Mouse (Mus musculus) layer of hippocampus, postnatal 10 days (tissue): ENCODE data around the gene St6gal1. TPM values are rescaled to one million over a fixed set of nuclear protein-coding genes. Genes with fewer than 3 reads are reported as not detected.

Experiments used
- DNase-seq, 2 experiments: peaks; one replicate each; pipeline ENCODE4 v3.0.0; 2021; ENCODE audit warnings: low spot score in 2 of 2
- total RNA-seq, 2 experiments: library from RNA; stranded (reverse); gene quantifications; 2 replicates each; pipeline ENCODE4 v1.2.3; 2021

Gene St6gal1
- total RNA-seq, 2 experiments from 2014 or later = 12.8 to 15.5 TPM

DNA sequence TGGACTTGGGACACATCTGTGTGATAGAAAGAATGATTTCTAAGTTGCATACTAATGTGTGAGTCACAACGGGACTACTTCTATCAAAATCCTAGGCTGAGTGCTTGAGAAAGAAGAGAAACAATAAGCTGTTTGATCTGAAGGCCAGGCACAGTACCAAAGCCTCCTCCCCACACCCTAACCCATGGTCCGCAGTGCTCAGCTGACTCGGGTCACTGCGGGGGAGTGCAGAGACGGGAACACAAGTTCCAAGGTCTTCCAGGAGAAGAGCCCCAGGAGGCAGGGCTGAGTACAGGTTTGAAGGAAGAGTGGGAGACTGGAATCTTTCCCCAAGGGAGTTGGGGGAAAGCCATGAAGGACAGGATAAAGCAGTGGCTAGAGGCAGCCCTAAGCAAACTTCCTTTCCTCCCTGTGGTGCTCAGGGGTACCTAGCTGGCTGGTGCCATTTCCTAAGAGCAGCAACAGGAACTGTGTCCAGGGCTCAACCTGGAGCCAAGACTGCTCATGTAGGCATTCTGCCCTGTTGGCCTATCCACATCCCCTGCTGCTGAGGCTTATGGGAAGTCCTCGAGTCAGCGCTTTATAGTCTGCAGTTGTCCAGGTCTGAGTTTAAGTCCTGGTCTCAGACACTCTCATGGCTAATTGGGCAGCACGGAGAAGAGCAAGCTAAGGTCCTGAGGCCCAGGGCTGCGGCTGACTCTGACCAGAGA is 48.1 kb downstream of the St6gal1 start:
- DNase-seq = no peak

- DNase-seq = no peak
Observed at GRCm38 (mm10) chr16:23274005-23274404, 49.5 kb downstream of the St6gal1 start.

DNA sequence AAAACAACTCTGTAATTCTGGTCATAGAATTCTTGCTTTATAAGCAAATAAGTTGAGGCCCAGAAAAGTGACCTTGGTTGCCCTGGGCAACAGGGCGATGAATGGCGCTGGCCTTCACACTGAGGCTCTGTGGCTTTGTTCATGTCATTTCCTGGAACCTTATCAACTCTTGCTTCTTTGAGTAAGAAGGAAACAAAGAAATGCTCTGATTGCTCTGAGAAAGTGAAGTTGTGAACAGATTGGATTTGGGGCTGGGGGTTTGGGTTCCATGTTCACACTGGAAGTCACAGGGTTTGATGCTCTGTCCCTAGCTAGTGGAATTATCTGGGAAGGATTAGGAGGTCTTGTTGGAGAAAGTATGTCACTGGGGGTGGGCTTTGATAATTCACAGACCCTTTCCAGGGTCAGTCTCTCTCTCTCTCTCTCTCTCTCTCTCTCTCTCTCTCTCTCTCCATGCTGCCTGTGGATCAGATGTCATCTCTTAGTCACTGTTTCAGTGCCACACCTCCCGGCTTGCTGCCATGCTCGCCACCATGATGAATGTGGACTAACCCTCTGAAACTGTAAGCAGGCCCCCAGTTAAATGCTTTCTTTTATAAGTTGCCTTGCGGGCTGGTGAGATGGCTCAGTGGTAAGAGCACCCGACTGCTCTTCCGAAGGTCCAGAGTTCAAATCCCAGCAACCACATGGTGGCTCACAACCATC is 50.2 kb downstream of the St6gal1 start:
- DNase-seq = no peak

DNA sequence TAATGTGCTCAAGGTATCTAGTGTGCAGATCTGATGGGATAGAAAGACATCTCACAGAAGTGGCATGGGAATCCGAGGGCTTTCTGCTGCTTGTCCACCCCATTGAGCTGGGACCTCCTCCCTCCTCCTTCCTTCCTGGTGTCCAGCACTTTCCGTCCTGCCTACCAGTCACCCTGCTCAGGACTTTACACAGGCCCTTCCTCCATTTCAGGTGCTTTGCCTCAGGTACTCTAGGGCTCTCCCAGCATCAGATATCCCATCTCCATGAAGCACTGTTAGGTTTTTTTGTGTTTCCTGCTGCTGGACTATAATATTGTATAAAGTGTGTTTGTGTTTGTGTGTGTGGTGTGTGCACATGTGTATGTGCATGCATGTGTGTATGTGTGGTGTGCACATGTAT is 51.1 kb downstream of the St6gal1 start:
- no peak for DNase-seq

GRCm38 (mm10) chr16:23279879-23280741 is 55.6 kb downstream of the St6gal1 start:
- no peak for DNase-seq

DNA sequence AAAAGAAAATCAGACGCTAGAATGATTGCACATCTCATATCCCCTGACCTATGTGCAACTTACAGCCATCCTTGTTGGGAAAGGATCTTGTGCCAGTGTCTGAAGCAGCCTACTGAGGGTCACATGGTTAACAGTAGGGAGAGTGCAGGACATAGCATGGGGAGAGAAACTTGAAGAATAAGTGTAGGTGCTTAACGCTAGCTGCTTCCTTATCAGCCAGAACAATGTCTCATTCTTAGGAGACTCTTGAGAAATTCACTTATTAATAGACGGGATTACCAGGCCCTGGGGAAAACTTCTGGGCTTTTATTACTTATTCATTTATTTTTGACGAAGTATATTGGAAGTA is 56.2 kb downstream of the St6gal1 start:
- no peak for DNase-seq

GRCm38 (mm10) chr16:23282241-23282640 is 57.7 kb downstream of the St6gal1 start:
- DNase-seq = no peak

GRCm38 (mm10) chr16:23282941-23283340 is 58.4 kb downstream of the St6gal1 start:
- DNase-seq = no peak

DNA sequence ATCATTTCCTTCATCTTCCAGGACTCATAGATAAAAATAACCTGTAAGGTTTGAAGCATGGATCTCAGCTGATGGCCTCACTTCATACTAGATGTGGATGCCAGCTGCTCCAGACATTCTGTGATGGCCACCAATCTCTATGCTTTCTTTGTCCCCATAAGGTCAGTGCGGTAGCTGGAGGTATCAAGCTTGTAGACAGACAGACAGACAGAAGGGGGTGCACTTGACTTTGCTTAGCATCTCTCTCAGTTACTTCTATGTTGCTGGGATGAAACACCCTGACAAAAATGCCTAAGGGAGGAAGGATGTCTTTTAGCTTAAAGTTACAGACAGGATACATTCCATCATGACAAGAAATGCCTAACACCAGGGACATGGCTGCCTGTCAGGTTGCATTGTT is 59.1 kb downstream of the St6gal1 start:
- no peak for DNase-seq

GRCm38 (mm10) chr16:23284470-23285394 is 60.2 kb downstream of the St6gal1 start:
- no peak for DNase-seq

DNA sequence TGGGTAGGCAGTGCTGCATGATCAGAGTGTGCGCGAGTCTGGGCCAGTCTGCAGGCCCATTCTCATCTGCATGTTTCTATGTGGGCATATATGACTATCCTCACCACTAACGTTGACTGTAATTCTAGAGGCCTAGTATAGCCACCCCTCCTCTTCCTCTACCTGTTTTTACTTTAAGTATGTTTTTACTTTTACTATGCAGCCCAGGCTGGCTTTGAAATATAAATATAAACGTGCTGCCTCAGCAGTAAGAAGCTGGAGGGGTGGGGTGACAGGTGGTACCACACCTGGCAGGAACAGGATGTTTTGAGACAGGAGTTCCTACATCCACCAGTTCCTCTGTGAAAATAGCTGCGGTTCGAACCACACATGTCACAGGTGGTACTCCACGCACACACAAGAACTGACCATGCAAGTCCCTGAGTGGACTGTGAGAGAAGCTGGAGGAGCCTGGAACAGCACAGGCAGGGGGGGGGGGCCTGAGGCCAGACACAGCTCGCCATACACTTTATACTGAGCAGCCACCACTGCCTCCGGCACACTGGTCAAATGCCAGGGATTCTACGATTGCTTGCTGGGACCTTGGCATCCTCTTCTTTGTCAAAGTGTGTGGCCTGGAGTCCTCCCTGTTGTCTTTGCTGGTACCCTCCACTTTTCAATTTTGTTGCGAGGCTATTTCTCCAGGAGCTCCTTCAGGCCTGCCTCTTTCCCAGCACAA is 62.0 kb downstream of the St6gal1 start:
- DNase-seq = no peak

DNA sequence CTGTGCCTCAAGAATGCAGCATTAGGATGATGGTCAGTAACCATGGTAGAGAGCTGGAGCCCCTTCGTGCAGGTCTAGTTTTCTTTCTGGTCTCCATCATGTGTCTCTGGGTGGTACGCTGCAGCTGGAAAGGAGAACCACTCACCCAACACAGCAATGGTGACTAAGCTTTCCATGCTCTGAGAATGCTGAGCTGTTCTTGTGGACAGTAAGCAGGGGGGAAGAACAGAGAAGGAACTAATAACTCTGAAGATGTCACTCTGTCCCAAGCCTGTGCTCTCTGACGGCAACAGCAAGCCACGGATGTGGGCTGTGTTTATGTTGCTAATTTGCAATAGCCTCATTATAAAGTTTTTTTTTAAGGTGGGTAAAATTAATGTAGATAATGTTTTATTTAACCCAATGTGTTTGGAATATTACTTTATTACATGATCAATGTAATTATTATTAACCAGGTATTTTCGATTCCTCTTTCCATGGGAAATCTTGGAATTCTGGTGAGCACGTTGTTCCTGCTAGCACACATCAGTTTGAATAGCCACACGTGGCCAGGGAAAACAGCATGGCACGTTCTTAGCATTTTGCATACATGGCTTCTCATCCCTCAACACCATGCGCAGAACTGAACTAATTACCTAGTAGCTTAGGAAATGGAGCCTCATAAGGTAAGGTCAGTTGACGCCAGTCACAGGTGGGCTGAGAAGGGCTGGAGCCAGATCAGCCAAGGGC is 62.9 kb downstream of the St6gal1 start:
- DNase-seq = no peak

GRCm38 (mm10) chr16:23288103-23288502 is 63.6 kb downstream of the St6gal1 start:
- DNase-seq = no peak

DNA sequence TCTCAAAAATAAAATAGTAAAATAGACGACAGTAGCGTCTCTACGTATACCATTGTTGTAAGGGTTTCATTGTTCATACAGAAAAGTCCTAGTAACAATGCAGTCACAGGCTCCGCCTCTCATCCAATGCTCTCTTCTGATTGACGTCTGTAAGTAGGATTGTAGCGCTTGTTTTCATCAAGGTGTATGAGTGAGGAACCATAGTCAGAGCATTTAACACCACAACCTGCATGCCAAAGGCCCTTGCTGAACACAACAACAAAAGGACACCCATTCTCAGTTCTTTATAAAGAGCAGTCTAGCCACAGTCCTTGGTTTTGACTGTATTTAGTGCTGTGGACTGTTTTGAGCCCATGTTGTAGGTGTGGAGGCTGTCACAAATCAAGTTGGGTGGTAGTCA is 64.9 kb downstream of the St6gal1 start:
- no peak for DNase-seq

GRCm38 (mm10) chr16:23290171-23290570 is 65.6 kb downstream of the St6gal1 start:
- no peak for DNase-seq

DNA sequence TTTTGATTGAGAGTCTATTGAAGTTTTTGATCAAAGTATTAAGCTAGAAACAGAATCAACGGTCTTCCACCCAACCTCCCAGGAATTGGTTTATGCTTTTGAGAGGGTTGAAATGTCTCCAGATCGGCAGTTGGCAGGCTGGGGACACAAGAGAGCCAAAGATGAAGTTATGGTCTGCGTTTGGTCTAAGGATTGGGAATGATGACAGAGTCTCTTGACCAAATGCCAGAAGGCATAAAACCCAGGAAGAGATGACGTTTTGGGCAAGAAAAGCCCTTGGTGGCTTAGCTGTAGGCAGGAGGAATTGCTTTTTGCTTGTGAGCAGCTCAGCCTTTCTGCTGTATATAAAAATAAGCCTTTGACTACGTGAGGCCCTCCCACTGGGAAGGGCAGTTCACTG is 67.0 kb downstream of the St6gal1 start:
- DNase-seq = no peak

GRCm38 (mm10) chr16:23294236-23294635 is 69.7 kb downstream of the St6gal1 start:
- DNase-seq = no peak

GRCm38 (mm10) chr16:23294747-23295146 is 70.2 kb downstream of the St6gal1 start:
- DNase-seq = no peak

DNA sequence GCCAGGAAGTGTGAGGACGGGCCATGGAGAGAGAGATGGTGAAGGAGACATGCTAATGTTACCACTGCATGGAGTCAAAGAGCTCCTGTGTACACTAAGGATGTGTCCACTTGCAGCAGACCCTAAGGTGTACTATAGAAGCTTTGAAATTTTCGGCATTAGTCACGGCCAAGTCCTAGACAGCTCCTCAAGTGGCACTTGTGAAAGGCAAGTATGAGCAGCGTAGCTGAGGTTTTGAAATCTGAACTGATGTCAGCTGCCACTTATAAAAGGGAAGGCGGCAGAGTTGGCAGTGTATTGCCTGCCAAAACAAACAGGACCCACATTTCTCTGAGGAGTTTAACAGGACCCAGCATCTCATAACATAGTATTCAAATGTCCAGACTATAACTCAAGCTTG is 71.2 kb downstream of the St6gal1 start:
- DNase-seq = no peak

DNA sequence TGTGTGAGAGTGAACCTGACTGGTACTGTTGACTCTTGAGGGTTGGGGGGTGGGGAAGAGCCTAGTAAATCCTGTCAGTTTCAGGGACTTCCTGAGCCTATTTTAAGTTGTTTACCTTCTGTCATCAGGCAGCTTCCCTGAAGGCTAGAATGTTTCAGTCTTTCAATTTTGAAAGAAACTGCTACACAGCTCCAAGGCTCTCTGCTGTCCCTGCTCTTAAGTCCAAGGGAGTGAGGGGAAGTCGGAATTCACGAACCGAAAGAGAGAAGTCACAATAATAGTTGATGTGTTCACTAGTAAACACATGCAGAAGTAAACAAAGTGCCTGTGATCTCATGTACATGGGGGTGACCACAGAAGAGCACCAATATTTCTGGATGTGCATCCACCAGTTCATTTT is 72.2 kb downstream of the St6gal1 start:
- DNase-seq = no peak
